Mouse (Mus musculus) heart, postnatal 0 days (tissue): ENCODE data around the gene 1700001O22Rik.

Experiments used
- CTCF ChIP-seq: IDR thresholded peaks from 2 replicates; pipeline ENCODE4 v1.5.1; 2016; ENCODE audit warnings: antibody characterized with exemption, control low read depth, low read depth
- EP300 ChIP-seq: IDR thresholded peaks from 2 replicates; pipeline ENCODE4 v1.6.1; 2016; ENCODE audit warnings: antibody characterized with exemption, low read depth

DNA sequence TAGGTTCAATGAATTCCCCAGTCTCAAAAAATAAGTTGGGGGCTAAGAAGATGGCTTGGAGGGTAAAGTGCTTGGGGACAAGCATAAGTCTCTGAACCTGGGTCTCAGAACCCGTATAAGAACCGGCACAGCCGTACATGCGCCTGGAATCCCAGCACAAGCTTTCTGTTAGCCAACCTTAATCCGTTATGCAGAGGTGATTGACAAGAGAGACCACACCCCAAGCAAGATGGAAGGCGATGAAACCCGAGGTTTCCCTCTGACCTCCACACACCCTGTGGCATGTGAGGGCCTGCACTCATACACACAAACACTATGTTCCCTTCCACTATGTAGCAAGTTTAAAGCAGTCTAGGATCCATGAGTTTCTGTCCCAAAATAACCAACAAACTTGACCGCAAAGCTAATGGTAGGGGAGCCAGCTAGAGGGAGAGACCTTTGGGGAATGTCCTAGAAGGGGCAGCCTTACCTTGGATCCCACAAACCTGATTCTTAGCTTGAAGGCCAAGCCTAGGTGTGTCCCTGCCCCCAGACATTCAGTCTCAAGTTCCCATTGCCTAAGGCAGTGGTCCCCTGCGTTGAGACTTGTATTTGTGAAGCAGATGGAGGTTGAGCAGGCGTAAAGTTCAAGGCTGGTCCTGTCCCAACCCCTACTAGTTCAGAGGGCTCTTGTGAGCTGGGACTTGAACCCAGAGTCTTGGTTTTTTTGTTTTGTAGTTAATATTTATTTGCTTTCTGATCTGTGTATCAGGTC, 46.3 kb downstream of the 1700001O22Rik start:
- TF ChIP-seq CTCF = no peak
- no peak for TF ChIP-seq EP300
